Mouse (Mus musculus) forebrain, embryonic 14.5 days (tissue): ENCODE data around the gene Myl3. TPM values are rescaled to one million over a fixed set of nuclear protein-coding genes. Genes with fewer than 3 reads are reported as not detected.

ENCODE experiments used
- ATAC-seq: fragments of 200-750 bp; cut with Nextera tagmentation; 2 replicates; pipeline ENCODE4 v1.8.0; 2017; ENCODE audit warnings: mild to moderate bottlenecking, moderate library complexity
- DNase-seq: peaks from one replicate; pipeline ENCODE4 v3.0.0-alpha.2; 2015; ENCODE audit warnings: low spot score
- H3K27ac ChIP-seq: fragments of 300-500 bp; sonication (generic); 2 replicates; pipeline ENCODE4 v1.5.1; 2014; ENCODE audit warnings: low read depth, mild to moderate bottlenecking, control low read depth, low read length, moderate library complexity
- H3K27me3 ChIP-seq: fragments of 300-500 bp; sonication (generic); replicated peaks from 2 replicates; pipeline ENCODE4 v1.6.1; 2014; ENCODE audit warnings: low read length, control low read depth, mixed read lengths; ENCODE audit not compliant: control insufficient read depth, insufficient read depth
- H3K36me3 ChIP-seq: fragments of 300-500 bp; sonication (generic); 2 replicates; pipeline ENCODE4 v1.6.1; 2014; ENCODE audit warnings: low read length, control low read depth; ENCODE audit not compliant: control insufficient read depth, insufficient read depth
- H3K4me1 ChIP-seq: fragments of 300-500 bp; sonication (generic); 2 replicates; pipeline ENCODE4 v1.6.1; 2014; ENCODE audit warnings: antibody characterized with exemption, low read length, control low read depth; ENCODE audit not compliant: control insufficient read depth, insufficient read depth
- H3K4me2 ChIP-seq: fragments of 300-500 bp; sonication (generic); 2 replicates; pipeline ENCODE4 v1.6.1; 2014; ENCODE audit warnings: mild to moderate bottlenecking, control low read depth, low read length
- H3K4me3 ChIP-seq: fragments of 300-500 bp; sonication (generic); 2 replicates; pipeline ENCODE4 v1.5.1; 2014; ENCODE audit warnings: low read depth, low read length, control low read depth
- H3K9ac ChIP-seq: fragments of 300-500 bp; sonication (generic); 2 replicates; pipeline ENCODE4 v1.6.1; 2014; ENCODE audit warnings: mild to moderate bottlenecking, low read length, control low read depth, moderate library complexity
- H3K9me3 ChIP-seq: fragments of 300-500 bp; sonication (generic); replicated peaks from 2 replicates; pipeline ENCODE4 v1.6.1; 2016; ENCODE audit warnings: low read length, control low read depth, mixed read lengths; ENCODE audit not compliant: control insufficient read depth
- WGBS: fragments of 180-500 bp; shearing (Covaris S2); extraction: QIAGEN DNeasy Blood & Tissue Kit; methylation state at CpG from one replicate; pipeline ENCODE4 v1.1.7; 2014; 5-methylcytosine and 5-hydroxymethylcytosine counted together
- polyA plus RNA-seq: library from polyadenylated mRNA; unstranded; fragments of >200 nt; fragmentation: Nextera tagmentation; extraction: Ambion mirVana; gene quantifications from 2 replicates; pipeline ENCODE4 v1.2.1, GENCODE M21; 2014

Myl3 gene
- polyA plus RNA-seq, 1 experiment from 2014 or later, result 0.33 TPM

DNA sequence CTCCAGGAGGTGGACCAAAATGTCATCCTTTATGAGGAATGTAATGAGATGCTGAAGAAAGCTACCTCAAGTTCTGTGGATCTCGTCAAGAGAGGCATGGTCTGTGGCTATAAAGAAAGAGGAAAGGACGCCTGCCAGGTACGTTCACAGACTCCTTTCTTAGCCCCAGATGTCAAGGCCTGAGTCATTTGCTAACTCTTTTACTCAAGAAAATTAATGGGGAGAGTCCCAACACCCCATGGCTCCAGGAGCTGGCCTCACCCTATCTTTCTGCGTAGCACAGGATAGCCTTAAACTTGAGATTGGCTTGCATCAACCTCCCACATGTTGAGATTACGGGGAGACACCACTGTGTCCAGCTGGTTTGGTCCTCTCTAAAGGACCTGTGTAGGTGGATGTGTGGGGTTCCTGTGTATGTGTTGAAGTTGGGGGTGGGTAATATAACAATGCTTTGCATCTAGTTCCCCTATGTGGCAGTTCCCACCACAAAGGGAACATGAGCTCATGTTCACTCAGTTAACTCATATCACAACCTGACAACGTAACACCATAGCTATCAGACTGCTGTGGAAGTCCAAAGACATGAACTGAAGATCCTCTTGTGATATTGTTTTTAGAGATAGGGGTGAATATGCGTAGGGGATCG, 59.3 kb downstream of the Myl3 start:
- no peak for ATAC-seq
- no peaks in the 10 kb centered on the region for H3K27me3 ChIP-seq
- 91% methylated on average over 8 of the region's 8 CpGs for WGBS

DNA sequence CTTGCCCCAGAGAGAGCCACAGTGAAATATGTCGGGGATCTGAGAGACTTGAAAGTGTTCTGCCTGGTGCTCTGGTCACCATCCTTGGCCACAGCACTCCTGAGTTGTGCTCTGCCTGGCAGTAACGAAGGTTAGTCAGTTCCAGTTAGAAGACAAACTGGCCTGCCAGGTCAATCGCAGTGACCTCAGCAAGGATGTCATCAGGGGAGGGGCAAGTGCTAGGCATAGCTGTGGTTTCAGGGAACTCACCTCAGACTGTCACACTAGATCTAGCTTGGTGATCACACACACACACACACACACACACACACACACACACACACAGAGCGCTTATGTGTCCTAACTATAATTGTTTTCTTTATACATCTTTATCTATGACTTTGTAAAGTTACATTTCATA, 61.6 kb downstream of the Myl3 start:
- no peaks in the 10 kb centered on the region for H3K9me3 ChIP-seq
- WGBS, result 77% methylated on average over 4 of the region's 4 CpGs

More for the DNA sequence above, 59.3 kb downstream of the Myl3 start:
- Histone ChIP-seq H3K9me3 (no peaks in the 10 kb centered on the region), H3K27ac (no peak overlapping the region), H3K4me3 (no peak overlapping the region), H3K4me1 (no peaks in the 10 kb centered on the region), H3K9ac (no peak overlapping the region), H3K4me2 (no peak overlapping the region), H3K36me3 (no peaks in the 10 kb centered on the region)
- no peak for DNase-seq

DNA sequence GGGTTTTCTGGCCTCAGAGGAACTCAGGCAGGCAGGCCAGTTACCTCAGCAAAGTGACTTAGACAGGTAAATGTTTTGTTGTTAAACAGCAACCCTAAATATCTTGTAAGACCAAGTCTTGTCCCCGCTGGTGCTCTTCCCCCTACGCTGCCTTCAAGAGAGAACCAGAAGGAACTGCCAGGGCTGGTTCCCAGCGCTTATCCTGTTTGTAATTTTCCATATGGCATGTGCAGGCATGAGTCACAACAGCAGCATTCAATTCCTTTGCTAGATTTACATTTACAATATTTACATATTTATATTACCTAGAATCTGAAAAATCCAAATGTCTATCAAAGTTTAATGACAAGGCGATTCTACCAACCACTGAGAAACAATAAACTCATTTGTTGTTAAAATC, 68.4 kb downstream of the Myl3 start:
- no peak for ATAC-seq
- Histone ChIP-seq H3K27me3 (no peaks in the 10 kb centered on the region), H3K4me3 (no peak overlapping the region), H3K36me3 (no peaks in the 10 kb centered on the region), H3K4me1 (no peaks in the 10 kb centered on the region), H3K4me2 (no peak overlapping the region), H3K9me3 (no peaks in the 10 kb centered on the region), H3K27ac (no peak overlapping the region), H3K9ac (no peak overlapping the region)
- WGBS, result 85% methylated on average over 4 of the region's 4 CpGs
- no peak for DNase-seq

More for the DNA sequence above, 61.6 kb downstream of the Myl3 start:
- no peaks in the 10 kb centered on the region for H3K4me1 ChIP-seq
- no peak overlapping the region for H3K9ac ChIP-seq
- H3K4me2 ChIP-seq, result no peak overlapping the region
- ATAC-seq (no peak), DNase-seq (no peak)
- H3K27ac ChIP-seq, result no peak overlapping the region
- H3K4me3 ChIP-seq, result no peak overlapping the region
- no peaks in the 10 kb centered on the region for H3K36me3 ChIP-seq
- no peaks in the 10 kb centered on the region for H3K27me3 ChIP-seq

DNA sequence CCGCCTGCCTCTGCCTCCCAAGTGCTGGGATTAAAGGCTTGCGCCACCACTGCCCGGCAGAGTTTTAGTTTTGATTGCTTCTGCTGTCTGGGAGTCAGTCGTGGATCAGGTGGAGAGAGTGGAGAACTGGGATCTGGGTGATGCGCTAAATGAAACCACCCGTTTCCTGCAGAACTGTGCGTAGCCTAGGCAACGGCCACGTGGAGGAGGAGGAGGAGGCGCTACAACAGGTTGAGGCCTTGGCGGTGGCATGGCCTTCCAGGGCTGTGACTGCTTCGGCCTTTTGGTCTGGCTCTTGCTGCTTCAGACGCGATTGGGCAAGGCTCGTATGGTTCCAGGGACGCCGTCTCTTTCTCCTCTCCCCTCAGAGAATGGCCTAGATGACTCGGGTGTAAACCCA, 72.1 kb downstream of the Myl3 start, which contains the start of gene Prss44:
Gene Prss44, plus strand, starts transcription at position 206 of the 400 bp plus-strand sequence.
- no peak for DNase-seq

More for the DNA sequence above, 72.1 kb downstream of the Myl3 start, which contains the start of gene Prss44:
- no peak for ATAC-seq
- WGBS, result 72% methylated on average over 18 of the region's 18 CpGs
- H3K4me3 ChIP-seq, result no peak within 1 kb of the TSS
- H3K4me2 ChIP-seq, result no peak within 1 kb of the TSS
- no peak within 1 kb of the TSS for H3K9ac ChIP-seq
- no peaks in the 10 kb centered on the region for H3K9me3 ChIP-seq
- H3K36me3 ChIP-seq, result no peaks in the 10 kb centered on the region
- H3K4me1 ChIP-seq, result no peaks in the 10 kb centered on the region
- H3K27ac ChIP-seq, result no peak within 1 kb of the TSS
- no peaks in the 10 kb centered on the region for H3K27me3 ChIP-seq

Other genes with a start within 250 kb of the Myl3 start
- gene Setd2, start 209.3 kb upstream of the Myl3 start, polyA plus RNA-seq, result 36.1 and 43.6 TPM in 2 replicates
- 25.3 and 26.8 TPM in 2 replicates for gene Nradd, start 117.4 kb upstream of the Myl3 start, polyA plus RNA-seq
- gene Nbeal2, start 87.7 kb upstream of the Myl3 start, polyA plus RNA-seq, result 0.86 and 2.7 TPM in 2 replicates
- gene Ccdc12, start 85.4 kb upstream of the Myl3 start, polyA plus RNA-seq, result 119 and 120 TPM in 2 replicates
- gene Pth1r, start 5.3 kb downstream of the Myl3 start, polyA plus RNA-seq, result 4.0 and 4.7 TPM in 2 replicates
- not detected in 2 replicates for gene Prss42, start 56.3 kb downstream of the Myl3 start, polyA plus RNA-seq
- gene Prss44, start 72.1 kb downstream of the Myl3 start, polyA plus RNA-seq, result not detected in 2 replicates
- not detected in 2 replicates for gene Prss43, start 84.8 kb downstream of the Myl3 start, polyA plus RNA-seq
- 0.38 TPM in 1 of 2 replicates, not detected in the other for gene Prss45, start 92.7 kb downstream of the Myl3 start, polyA plus RNA-seq
- gene Prss46, start 102.6 kb downstream of the Myl3 start, polyA plus RNA-seq, result not detected in 2 replicates
- not detected in 2 replicates for gene Prss50, start 116.1 kb downstream of the Myl3 start, polyA plus RNA-seq
- gene Als2cl, start 138.0 kb downstream of the Myl3 start, polyA plus RNA-seq, result 0.54 and 0.62 TPM in 2 replicates
- gene Tmie, start 138.3 kb downstream of the Myl3 start, polyA plus RNA-seq, result 0.30 and 0.40 TPM in 2 replicates
- gene Fam240a, start 175.0 kb downstream of the Myl3 start, polyA plus RNA-seq, result not detected in 2 replicates
- gene Tdgf1, start 204.3 kb downstream of the Myl3 start, polyA plus RNA-seq, result not detected in 2 replicates
- gene Lrrc2, start 209.7 kb downstream of the Myl3 start, polyA plus RNA-seq, result 0.33 and 0.37 TPM in 2 replicates
- not detected in 2 replicates for gene Rtp3, start 248.7 kb downstream of the Myl3 start, polyA plus RNA-seq